Mouse (Mus musculus) gastrocnemius, adult 18-20 months (tissue): ENCODE data around the gene Tulp2. TPM values are rescaled to one million over a fixed set of nuclear protein-coding genes. Genes with fewer than 3 reads are reported as not detected.
"Not testable (repeated sequence)": the region's sequence is repeated elsewhere in the genome, so short reads cannot be mapped to it uniquely, and the experiment has no call there.

ENCODE experiments used
- DNase-seq: peaks from one replicate; pipeline ENCODE4 v3.0.0; 2021; ENCODE audit warnings: low spot score
- total RNA-seq, 2 experiments: library from RNA; stranded (reverse); gene quantifications; 2 replicates each; pipeline ENCODE4 v1.2.3; 2021

The Tulp2 gene
- total RNA-seq, 2 experiments from 2014 or later: not detected

DNA sequence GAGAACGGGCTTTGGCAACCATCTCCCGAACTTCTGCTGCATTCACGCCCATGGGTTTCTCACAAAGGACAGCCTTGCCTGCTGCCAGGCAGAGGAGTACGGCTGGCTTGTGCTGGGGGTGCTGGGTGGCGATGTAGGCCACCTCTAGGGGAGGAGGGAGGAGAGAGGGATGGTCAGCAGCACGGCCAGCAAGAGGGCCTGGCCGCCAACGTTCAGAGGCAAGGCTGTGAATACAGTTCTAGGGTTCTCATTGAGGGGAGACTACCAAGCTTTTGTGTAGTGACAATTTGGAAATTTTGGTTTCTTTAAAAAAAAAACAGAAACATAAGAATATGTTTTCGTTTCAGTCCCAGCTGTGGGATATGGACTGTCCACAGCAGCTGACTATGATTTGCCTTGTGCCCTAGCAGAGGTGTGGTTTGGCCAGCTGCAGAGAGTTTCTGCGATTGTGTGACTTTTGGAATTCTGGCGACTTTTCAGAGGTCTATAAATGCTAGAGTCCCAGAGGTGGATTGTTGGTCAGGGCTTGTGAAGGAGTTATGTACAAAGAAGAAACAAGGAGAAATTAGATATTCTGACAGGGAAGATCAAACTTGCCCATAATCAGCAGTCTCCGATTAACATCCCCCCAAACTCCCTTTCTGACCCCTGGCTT is 5.2 kb downstream of the Tulp2 start, which contains the start of gene Gm45808:
TSS of gene Gm45808 (minus strand) at position 51 of the 655 bp plus-strand sequence.
- DNase-seq: no peak

DNA sequence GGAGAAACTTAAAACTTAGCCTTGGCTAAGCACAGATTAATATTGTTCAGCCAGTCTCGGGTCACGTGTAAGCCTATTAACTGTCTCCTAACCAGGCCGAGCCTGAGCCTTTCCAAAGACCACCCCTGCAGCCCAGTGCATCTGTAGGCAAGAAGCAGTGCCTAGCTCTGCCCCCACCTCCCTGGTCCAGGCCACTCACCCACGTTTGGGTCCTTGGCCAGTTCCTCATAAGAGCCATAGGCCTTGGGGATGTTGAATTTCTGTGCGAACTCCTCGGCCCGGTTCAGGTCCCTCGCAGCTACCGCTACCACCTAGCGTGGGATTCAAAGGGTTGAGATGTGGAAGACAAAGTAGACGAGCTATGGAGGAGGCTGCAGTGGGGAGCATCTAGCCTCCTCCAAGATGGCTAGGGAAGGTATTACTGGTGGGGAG is 6.2 kb downstream of the Tulp2 start:
- no peak for DNase-seq

DNA sequence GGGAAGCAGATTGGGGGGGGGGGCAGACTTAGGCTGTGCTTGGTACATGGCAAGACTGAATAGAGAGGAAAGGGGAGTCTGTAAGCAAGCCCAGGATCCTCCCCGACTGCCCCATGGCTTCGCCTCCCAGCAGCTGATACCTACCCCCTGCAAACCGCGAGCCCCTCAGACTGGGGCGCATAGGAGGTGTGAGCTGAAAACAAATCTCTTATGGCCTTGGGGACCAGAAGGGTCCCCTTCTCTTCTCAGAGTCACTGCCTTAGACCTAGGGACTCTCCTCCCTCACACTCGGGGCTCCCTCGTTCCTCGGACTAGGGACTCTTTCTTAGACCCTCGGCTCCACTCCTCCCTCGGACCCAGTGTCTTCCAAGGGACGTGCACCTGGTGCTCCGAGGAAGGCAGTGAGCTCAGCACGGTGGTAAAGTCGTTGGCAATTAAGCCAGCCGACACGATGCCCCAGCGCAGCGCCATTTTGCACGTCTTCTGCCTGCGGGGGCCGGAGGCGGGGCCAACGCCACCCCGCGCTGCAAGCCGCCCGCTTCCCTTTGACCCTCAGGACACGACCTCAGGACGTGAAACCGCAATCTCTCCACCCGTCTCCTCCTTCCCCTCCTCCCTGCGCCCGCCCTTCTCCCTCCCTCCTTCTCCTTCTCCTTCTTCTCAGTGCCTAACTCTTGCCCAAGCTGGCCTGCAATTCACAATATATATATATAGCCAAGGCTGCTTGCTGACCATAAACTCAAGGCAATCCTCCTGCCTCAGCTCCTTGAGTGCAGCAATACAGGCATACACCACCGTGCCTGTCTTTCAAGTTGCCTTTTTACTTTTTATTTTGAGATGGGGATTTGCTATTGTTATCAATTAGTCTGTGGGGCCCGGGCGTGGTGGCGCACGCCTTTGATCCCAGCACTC is 6.9 kb downstream of the Tulp2 start, which contains the start of gene Dhdh:
TSS of gene Dhdh (minus strand) at position 513 of the 912 bp plus-strand sequence.
- peak; percentile 82 for DNase-seq

DNA sequence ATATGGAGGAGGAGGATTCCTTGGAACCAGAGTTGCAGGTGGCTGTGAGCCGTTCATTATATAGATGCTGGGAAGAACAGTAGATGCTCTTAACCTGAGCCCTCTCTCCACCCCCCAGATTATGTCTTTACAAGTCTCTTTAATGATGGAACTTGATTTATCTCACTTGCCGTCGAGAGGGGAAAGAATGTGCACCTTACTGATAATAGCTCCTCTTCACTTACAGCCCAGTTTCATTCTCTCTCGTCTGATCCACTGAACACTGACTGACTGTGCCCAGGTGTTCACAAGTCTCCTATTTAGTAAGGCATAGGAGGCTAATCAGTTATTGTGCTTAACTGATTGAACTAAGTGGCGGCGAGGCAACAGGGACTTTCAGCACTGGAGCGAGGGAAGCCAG is 7.9 kb downstream of the Tulp2 start:
- no peak for DNase-seq

DNA sequence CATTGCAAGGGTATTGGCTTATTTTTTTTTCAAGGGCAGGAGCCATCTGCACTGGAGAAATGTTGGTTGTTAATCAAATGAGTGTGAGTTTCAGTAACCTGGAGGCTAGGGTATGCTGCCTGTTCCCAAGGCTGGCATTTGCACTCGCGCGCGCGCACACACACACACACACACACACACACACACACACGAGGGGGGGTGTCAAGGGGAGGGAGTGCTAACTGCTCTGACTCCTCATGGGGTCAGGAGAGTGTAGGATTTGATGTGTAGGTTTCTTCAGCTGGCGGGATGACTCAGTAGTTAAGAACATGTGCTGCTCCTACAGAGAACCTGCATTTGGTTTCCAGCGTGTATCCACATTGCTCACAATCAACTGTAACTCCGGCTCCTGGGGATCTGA is 9.1 kb downstream of the Tulp2 start:
- DNase-seq: no peak

DNA sequence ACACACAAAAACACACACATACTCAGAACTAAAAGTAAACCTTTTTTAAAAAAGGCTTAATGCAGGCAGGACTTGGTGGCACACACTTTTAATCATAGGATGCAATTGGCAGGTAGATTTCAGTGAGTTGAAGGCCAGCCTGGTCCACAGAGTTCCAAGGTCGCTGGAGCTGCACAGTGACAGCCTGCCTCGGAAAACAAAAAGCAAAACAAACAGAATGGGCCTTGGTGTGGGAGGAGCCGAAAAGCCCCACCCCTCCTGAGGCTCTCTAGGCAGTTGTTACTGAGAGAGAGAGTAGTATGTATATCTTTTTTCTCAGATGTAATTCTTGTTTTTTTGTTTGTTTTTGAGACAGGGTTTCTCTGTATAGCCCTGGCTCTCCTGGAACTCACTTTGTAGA is 9.6 kb downstream of the Tulp2 start:
- no peak for DNase-seq

GRCm38 (mm10) chr7:45492225-45492844 is 10.7 kb downstream of the Tulp2 start:
- no peak for DNase-seq

DNA sequence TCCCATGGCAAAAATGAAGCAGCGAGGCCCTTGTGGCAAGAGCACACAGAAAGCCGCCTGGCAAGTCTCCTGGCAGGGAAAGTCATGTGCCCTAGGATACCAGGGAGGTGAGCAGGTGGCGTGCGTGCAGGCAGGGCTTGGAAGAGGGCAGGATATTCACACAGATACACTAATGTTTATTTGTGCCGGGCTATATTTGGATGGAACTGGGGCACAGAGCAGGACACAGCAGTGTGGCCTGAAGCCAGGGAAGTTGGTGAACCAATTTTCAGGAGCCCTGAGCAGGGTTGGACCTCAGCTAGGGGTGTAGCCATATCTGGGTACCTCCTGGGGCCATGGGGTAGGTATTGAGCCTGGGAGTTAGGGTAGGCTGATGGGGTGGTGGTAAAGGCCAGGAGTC is 11.3 kb downstream of the Tulp2 start:
- peak; percentile 79 for DNase-seq

DNA sequence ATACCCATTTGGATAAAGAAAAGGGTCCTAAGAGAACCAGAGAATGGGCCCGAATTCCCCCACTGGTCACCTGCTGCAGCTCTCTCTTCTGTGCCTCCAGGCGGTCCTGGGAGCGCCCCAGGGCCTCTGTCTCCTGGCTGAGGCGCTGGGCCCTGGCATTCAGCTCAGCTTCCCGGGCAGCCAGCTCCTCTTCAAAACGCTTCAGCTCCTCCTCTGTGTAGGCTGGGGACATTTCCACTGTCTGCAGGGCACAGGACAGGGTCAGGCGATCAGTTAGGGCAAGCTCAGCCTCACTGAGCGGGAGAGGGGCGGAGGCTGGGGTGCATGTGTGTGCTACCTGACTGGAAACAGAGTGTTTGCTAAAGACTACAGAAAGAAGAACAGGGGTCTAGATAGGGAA is 12.9 kb downstream of the Tulp2 start:
- no peak for DNase-seq

DNA sequence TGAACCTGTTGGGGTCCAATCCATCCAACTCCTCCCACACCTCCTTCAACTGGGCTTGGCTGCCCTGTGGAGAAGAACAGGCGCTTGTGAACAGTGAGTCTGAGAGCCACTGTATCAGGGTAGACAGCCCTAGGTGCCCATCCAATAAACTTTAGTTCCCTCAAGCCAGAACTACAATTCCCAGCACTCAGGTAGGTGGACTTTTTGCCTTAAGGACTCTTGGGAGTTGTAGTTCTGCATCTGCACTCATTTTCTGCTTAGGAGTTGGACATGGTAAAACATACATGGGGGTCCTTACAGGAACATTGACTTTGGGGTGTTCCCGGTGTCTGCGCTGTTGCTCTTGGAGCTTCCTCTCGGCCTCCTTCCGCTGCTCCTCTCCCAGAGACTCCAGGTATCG is 16.8 kb downstream of the Tulp2 start:
- no peak for DNase-seq

- DNase-seq: no peak
Observed at GRCm38 (mm10) chr7:45507583-45507982, 25.9 kb downstream of the Tulp2 start.

GRCm38 (mm10) chr7:45508561-45508960 is 26.9 kb downstream of the Tulp2 start:
- no peak for DNase-seq

DNA sequence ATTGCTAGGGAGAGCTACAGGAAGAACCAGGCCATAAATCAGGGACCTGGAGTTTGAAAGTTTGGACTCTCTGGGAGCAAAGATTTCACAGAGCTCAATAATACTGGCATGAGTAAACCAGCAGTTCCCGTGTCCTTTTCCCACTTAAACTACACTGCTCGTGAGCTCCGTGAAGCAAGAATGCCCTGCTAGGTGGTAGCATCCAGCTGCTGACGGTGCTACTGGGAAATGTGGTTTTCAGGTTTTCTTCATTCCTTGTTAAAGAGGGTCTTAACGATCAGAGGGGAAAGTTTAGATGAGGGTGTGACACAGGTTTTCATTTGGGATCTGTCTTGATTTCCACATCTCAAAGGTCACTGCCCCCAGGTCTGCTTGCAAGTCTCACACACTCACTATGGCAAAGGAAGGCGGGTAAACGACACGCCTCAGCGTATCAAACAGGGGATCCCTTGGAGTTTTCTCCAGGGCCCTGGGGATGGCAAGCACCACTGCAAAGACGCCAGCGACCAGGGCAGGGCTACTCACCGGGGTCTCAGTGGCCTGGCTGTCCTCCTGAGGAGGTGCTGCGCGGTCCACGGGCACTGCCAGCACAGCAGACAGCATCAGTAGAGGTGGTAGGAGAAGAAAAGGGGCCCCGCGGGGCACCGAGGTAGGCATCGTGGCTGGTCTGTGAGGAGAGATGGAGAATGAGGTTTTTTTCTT is 27.7 kb downstream of the Tulp2 start:
- DNase-seq: no peak

DNA sequence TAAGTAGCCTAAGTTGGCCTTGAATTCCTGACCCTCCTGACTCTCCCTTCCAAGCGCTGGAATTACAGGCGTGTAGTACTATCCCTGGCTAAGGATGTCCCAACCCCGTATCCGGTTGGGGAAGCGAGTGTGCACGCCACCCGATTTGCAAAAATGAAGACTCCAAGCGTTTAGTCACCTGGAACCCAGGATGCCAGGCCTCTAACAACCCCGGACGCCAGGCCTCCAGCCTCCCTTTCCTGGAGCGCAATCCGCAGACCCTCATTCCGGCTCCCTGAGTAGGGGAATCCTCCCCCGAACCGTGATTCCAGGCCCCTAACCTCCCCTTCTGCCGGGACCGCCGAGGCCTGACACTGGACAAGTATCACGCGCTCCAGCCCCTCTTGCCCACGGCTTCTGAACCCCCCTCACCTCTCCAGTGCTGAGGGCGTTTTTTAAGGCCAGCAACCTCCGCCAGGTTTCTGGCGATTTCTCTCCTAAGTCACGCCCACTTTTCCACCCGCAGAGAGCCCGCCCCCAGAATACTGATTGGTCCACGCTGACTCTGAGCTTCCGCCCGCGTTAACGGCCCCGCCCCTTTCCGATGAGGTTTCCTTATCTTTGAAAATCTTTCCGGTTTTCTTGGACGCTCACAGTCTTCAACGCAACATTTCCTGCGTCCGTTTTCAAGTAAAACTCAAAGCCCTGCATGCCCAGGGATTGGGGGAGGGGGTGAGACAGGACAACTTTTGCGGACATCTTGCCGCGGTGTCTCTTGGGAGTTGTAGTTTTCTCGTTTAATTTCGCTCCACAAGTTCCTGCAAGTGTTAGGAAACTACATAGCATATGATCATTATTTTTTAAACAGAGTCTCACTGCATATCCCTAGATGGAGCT is 28.5 kb downstream of the Tulp2 start, which contains the start of gene Nucb1:
TSS of gene Nucb1 (minus strand) at position 495 of the 876 bp plus-strand sequence.
- peak; percentile 95 for DNase-seq

GRCm38 (mm10) chr7:45514411-45514810 is 32.7 kb downstream of the Tulp2 start:
- no peak for DNase-seq

- DNase-seq: no peak
Observed at GRCm38 (mm10) chr7:45515436-45515835, 33.8 kb downstream of the Tulp2 start.

GRCm38 (mm10) chr7:45516846-45517245 is 35.2 kb downstream of the Tulp2 start:
- DNase-seq: not testable (repeated sequence)

DNA sequence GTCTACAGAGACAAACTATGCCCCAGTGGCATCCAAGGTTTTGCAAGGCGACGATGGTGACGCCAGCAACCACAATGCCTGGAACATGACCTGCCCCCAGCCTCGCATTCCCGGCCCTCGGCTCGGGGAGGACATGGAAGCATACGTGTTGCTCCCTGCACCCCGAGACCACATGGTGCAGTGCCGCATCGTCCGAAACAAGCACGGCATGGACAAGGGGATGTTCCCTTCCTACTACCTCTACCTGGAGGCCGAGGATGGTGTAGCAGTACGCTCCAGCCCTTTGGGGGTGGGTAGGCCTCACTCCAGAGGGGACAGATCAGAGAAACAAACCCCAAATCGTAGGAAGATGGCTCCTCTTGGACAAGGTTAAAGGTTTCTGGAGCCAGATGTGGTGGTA is 36.9 kb downstream of the Tulp2 start:
- no peak for DNase-seq

GRCm38 (mm10) chr7:45519345-45520120 is 37.9 kb downstream of the Tulp2 start:
- no peak for DNase-seq

GRCm38 (mm10) chr7:45520605-45521004 is 38.9 kb downstream of the Tulp2 start:
- no peak for DNase-seq
